Mouse (Mus musculus) midbrain, postnatal 0 days (tissue): ENCODE results near the gene Slc25a21. TPM values are rescaled to one million over a fixed set of nuclear protein-coding genes. Genes with fewer than 3 reads are reported as not detected.
A peak's percentile ranks its signal among the peaks of the same experiment; 100 is the strongest.

Experiments used
- ATAC-seq: fragments of 200-750 bp; cut with Nextera tagmentation; 2 replicates; pipeline ENCODE4 v1.8.0; 2017; ENCODE audit warnings: moderate number of reproducible peaks, mild to moderate bottlenecking, moderate TSS enrichment, moderate library complexity; ENCODE audit not compliant: low FRiP score
- DNase-seq: peaks from one replicate; pipeline ENCODE4 v3.0.0-alpha.2; 2015; ENCODE audit warnings: low spot score
- H3K27ac ChIP-seq: fragments of 300-500 bp; sonication (generic); 2 replicates; pipeline ENCODE4 v1.5.1; 2014; ENCODE audit warnings: low read depth, mild to moderate bottlenecking, low read length, mixed read lengths
- H3K27me3 ChIP-seq: fragments of 300-500 bp; sonication (generic); 2 replicates; pipeline ENCODE4 v1.6.1; 2014; ENCODE audit warnings: low read length, control low read depth, mixed read lengths; ENCODE audit not compliant: insufficient read depth
- H3K36me3 ChIP-seq: fragments of 300-500 bp; sonication (generic); 2 replicates; pipeline ENCODE4 v1.6.1; 2014; ENCODE audit warnings: low read length, control low read depth, mixed read lengths; ENCODE audit not compliant: insufficient read depth
- H3K4me1 ChIP-seq: fragments of 300-500 bp; sonication (generic); 2 replicates; pipeline ENCODE4 v1.6.1; 2014; ENCODE audit warnings: mild to moderate bottlenecking, control low read depth, antibody characterized with exemption, low read length, mixed read lengths; ENCODE audit not compliant: insufficient read depth
- H3K4me2 ChIP-seq: fragments of 300-500 bp; sonication (generic); 2 replicates; pipeline ENCODE4 v1.6.1; 2014; ENCODE audit warnings: low read depth, mild to moderate bottlenecking, low read length, mixed read lengths; ENCODE audit not compliant: poor library complexity, severe bottlenecking
- H3K4me3 ChIP-seq: fragments of 300-500 bp; sonication (generic); 2 replicates; pipeline ENCODE4 v1.5.1; 2014; ENCODE audit warnings: low read depth, mild to moderate bottlenecking, low read length, moderate library complexity
- H3K9ac ChIP-seq: fragments of 300-500 bp; sonication (generic); replicated peaks from 2 replicates; pipeline ENCODE4 v1.6.1; 2014; ENCODE audit warnings: mild to moderate bottlenecking, low read length, moderate library complexity, mixed read lengths; ENCODE audit not compliant: poor library complexity, severe bottlenecking
- H3K9me3 ChIP-seq: fragments of 300-500 bp; sonication (generic); 2 replicates; pipeline ENCODE4 v1.6.1; 2016; ENCODE audit warnings: low read length, control low read depth
- CTCF ChIP-seq: IDR thresholded peaks from 2 replicates; pipeline ENCODE4 v1.5.1; 2016; ENCODE audit warnings: antibody characterized with exemption, mild to moderate bottlenecking
- WGBS: fragments of 180-500 bp; shearing (Covaris S2); extraction: QIAGEN DNeasy Blood & Tissue Kit; methylation state at CpG from one replicate; pipeline ENCODE4 v1.1.7; 2014; 5-methylcytosine and 5-hydroxymethylcytosine counted together
- polyA plus RNA-seq: library from polyadenylated mRNA; unstranded; fragments of >200 nt; fragmentation: Nextera tagmentation; extraction: Ambion mirVana; gene quantifications from 2 replicates; pipeline ENCODE4 v1.2.1, GENCODE M21; 2015
- total RNA-seq: library from RNA; depleted of rRNA; stranded (reverse); fragments of >200 nt; gene quantifications from 2 replicates; pipeline ENCODE4 v1.2.3, GENCODE M21; 2014

The Slc25a21 gene
- total and polyA plus RNA-seq, 2 experiments from 2014 or later: 0.11 TPM; not detected in 1

DNA sequence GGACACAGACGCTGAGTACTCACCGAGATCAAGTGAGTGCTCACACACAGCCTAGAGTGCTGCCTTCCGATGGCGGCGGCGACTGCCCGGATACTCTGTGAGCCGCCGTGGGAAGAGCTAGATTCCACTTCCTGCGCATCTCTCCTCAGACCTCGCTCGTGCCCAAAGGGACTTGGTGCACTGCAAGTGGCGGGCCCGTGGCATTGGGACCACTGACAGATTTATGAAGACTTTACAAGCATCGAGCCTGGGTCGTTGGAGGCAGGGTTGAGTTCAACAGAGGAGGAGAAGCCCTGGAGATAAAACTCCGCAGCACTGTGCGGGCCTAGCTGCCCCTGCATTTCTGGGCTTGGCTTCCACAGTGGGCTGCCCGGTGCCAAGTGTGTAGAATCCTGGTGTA is 504.7 kb downstream of the Slc25a21 start:
- Histone ChIP-seq H3K9ac (no peak overlapping the region), H3K27me3 (peaks cover 95% of the 10 kb centered on the region), H3K4me1 (0 out of 2 replicates have a peak, but pooled peaks cover 4% of the 10 kb centered on the region), H3K36me3 (no peaks in the 10 kb centered on the region), H3K9me3 (no peaks in the 10 kb centered on the region), H3K27ac (no peak overlapping the region), H3K4me2 (no peak overlapping the region), H3K4me3 (no peak overlapping the region)
- DNase-seq (no peak), ATAC-seq (no peak)
- 4% methylated on average over 19 of the region's 19 CpGs for WGBS
- no peak for TF ChIP-seq CTCF

- ATAC-seq (no peak), DNase-seq (no peak)
- TF ChIP-seq CTCF: no peak
- Histone ChIP-seq H3K27ac (no peak within 1 kb of the TSS), H3K9ac (no peak within 1 kb of the TSS), H3K27me3 (peaks cover 93% of the 10 kb centered on the region), H3K36me3 (no peaks in the 10 kb centered on the region), H3K4me2 (no peak within 1 kb of the TSS), H3K9me3 (no peaks in the 10 kb centered on the region), H3K4me3 (no peak within 1 kb of the TSS), H3K4me1 (0 out of 2 replicates have a peak, but pooled peaks cover 3% of the 10 kb centered on the region)
- WGBS: 1% methylated on average over 40 of the region's 40 CpGs
These were observed 505.7 kb downstream of the Slc25a21 start, which contains the start of gene Pax9 for GRCm38 (mm10) chr12:56691427-56692079. Pax9 (plus strand) TSS chr12:56691767.

- no peak for TF ChIP-seq CTCF
- H3K9ac ChIP-seq: no peak overlapping the region
- no peak overlapping the region for H3K4me3 ChIP-seq
- H3K4me1 ChIP-seq: no peaks in the 10 kb centered on the region
- H3K9me3 ChIP-seq: no peaks in the 10 kb centered on the region
- H3K27ac ChIP-seq: no peak overlapping the region
- no peak overlapping the region for H3K4me2 ChIP-seq
- no peak for ATAC-seq
- no peak for DNase-seq
- H3K27me3 ChIP-seq: peaks cover 93% of the 10 kb centered on the region
- no peaks in the 10 kb centered on the region for H3K36me3 ChIP-seq
- 1% methylated on average over 12 of the region's 12 CpGs for WGBS
These were observed 506.3 kb downstream of the Slc25a21 start for GRCm38 (mm10) chr12:56691001-56691400.

DNA sequence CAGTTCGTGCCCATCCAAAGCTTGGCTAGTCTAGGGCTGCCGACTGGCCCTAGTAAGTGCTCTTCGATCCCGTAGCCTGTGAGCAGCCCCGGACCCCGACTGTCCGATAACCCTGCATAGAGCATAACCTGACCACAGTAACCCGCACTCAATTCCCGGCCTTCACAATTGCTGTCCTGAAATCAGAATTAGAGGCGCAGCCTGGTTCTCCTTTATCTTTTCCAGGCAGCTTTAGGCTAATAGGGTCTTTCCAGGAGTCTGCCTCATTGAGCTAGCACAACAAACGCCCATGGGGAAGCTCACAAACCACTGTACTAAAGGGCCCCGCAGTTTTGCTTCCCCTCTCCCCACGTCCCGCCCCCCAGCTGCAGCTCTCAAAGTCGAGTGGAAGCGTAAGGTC is 506.9 kb downstream of the Slc25a21 start:
- DNase-seq (no peak), ATAC-seq (no peak)
- Histone ChIP-seq H3K4me2 (no peak overlapping the region), H3K9ac (no peak overlapping the region), H3K4me3 (no peak overlapping the region), H3K9me3 (no peaks in the 10 kb centered on the region), H3K36me3 (no peaks in the 10 kb centered on the region), H3K27ac (no peak overlapping the region), H3K27me3 (peaks cover 93% of the 10 kb centered on the region), H3K4me1 (no peaks in the 10 kb centered on the region)
- 1% methylated on average over 16 of the region's 16 CpGs for WGBS
- TF ChIP-seq CTCF: no peak

GRCm38 (mm10) chr12:56689736-56690135 is 507.5 kb downstream of the Slc25a21 start:
- peaks cover 90% of the 10 kb centered on the region for H3K27me3 ChIP-seq
- no peak overlapping the region for H3K9ac ChIP-seq
- no peaks in the 10 kb centered on the region for H3K36me3 ChIP-seq
- no peak overlapping the region for H3K4me2 ChIP-seq
- TF ChIP-seq CTCF: peak; percentile 58
- H3K4me3 ChIP-seq: no peak overlapping the region
- ATAC-seq (no peak), DNase-seq (no peak)
- 1% methylated on average over 25 of the region's 25 CpGs for WGBS
- H3K4me1 ChIP-seq: no peaks in the 10 kb centered on the region
- H3K27ac ChIP-seq: no peak overlapping the region
- no peaks in the 10 kb centered on the region for H3K9me3 ChIP-seq

DNA sequence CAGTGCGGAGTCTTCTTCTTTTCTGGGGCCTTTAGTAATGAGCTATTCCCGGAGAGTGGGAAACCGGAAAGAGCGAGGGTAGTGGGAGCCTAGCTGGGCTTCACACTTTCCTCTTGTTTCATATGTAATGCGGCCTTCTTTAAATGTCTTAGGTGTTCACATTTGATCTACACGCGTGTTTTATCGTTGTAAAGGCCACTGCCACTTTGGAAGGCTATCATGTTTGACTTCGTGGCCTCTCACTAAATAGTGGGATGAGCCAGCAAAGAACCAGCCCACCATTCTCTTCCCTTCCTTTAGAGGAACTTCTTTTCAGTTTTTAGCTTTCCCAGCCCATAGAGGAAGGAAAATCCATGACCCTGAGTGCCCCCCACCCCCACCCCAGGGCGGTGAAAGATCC is 507.9 kb downstream of the Slc25a21 start:
- Histone ChIP-seq H3K4me1 (no peaks in the 10 kb centered on the region), H3K9ac (no peak overlapping the region), H3K4me2 (no peak overlapping the region), H3K27me3 (peaks cover 90% of the 10 kb centered on the region), H3K27ac (no peak overlapping the region), H3K9me3 (no peaks in the 10 kb centered on the region), H3K4me3 (no peak overlapping the region), H3K36me3 (no peaks in the 10 kb centered on the region)
- no peak for ATAC-seq
- DNase-seq: no peak
- WGBS: 4% methylated on average over 10 of the region's 10 CpGs
- no peak for TF ChIP-seq CTCF
